Mouse (Mus musculus): ENCODE results near the gene Gm28047.
"Not testable (repeated sequence)": the region's sequence is repeated elsewhere in the genome, so short reads cannot be mapped to it uniquely, and the experiment has no call there.

Gm28047 gene

GRCm38 (mm10) chr15:102624970-102625686 is at the start of gene Gm28047, which contains the start of gene Atf7:
Gene Gm28047 (minus strand): TSS chr15:102625067.
Gene Atf7 (minus strand): TSS chr15:102625464.
- peak; percentile 87 for DNase-seq (ENCODE audit: extremely low read depth, low read depth, low spot score)

- DNase-seq (ENCODE audit: extremely low read depth, low read depth, low spot score) = no peak
Measured at GRCm38 (mm10) chr15:102673548-102673947, 48.7 kb upstream of the Gm28047 start.

GRCm38 (mm10) chr15:102672215-102673071 is 47.6 kb upstream of the Gm28047 start, which contains the start of gene Atp5g2:
Gene Atp5g2 (minus strand): TSS chr15:102672352.
- no peak for DNase-seq (ENCODE audit: extremely low read depth, low read depth, low spot score)

- DNase-seq (ENCODE audit: extremely low read depth, low read depth, low spot score) = no peak
Measured at GRCm38 (mm10) chr15:102671721-102672214, 46.9 kb upstream of the Gm28047 start.

GRCm38 (mm10) chr15:102670767-102671575 is 46.1 kb upstream of the Gm28047 start:
- no peak for DNase-seq (ENCODE audit: extremely low read depth, low read depth, low spot score)

- DNase-seq (ENCODE audit: extremely low read depth, low read depth, low spot score) = no peak
Measured at GRCm38 (mm10) chr15:102670281-102670680, 45.4 kb upstream of the Gm28047 start.

GRCm38 (mm10) chr15:102669571-102669970 is 44.7 kb upstream of the Gm28047 start:
- no peak for DNase-seq (ENCODE audit: extremely low read depth, low read depth, low spot score)

GRCm38 (mm10) chr15:102665494-102665893 is 40.6 kb upstream of the Gm28047 start:
- no peak for DNase-seq (ENCODE audit: extremely low read depth, low read depth, low spot score)

GRCm38 (mm10) chr15:102663825-102664224 is 39.0 kb upstream of the Gm28047 start:
- DNase-seq (ENCODE audit: extremely low read depth, low read depth, low spot score) = no peak

GRCm38 (mm10) chr15:102662601-102663000 is 37.7 kb upstream of the Gm28047 start:
- DNase-seq (ENCODE audit: extremely low read depth, low read depth, low spot score) = not testable (repeated sequence)

GRCm38 (mm10) chr15:102657926-102658381 is 33.1 kb upstream of the Gm28047 start:
- no peak for DNase-seq (ENCODE audit: extremely low read depth, low read depth, low spot score)

- peak; percentile 95 for DNase-seq (ENCODE audit: extremely low read depth, low read depth, low spot score)
Measured at GRCm38 (mm10) chr15:102656658-102657057, 31.8 kb upstream of the Gm28047 start.

GRCm38 (mm10) chr15:102651928-102652660 is 27.2 kb upstream of the Gm28047 start:
- DNase-seq (ENCODE audit: extremely low read depth, low read depth, low spot score) = not testable (repeated sequence)

- no peak for DNase-seq (ENCODE audit: extremely low read depth, low read depth, low spot score)
Measured at GRCm38 (mm10) chr15:102651107-102651506, 26.2 kb upstream of the Gm28047 start.

- DNase-seq (ENCODE audit: extremely low read depth, low read depth, low spot score) = no peak
Measured at GRCm38 (mm10) chr15:102635817-102636216, 10.9 kb upstream of the Gm28047 start.

GRCm38 (mm10) chr15:102634684-102635083 is 9.8 kb upstream of the Gm28047 start:
- no peak for DNase-seq (ENCODE audit: extremely low read depth, low read depth, low spot score)

- DNase-seq (ENCODE audit: extremely low read depth, low read depth, low spot score) = no peak
Measured at GRCm38 (mm10) chr15:102625687-102626055, 804 bp upstream of the Gm28047 start.

GRCm38 (mm10) chr15:102624291-102624969 is 437 bp downstream of the Gm28047 start:
- no peak for DNase-seq (ENCODE audit: extremely low read depth, low read depth, low spot score)

GRCm38 (mm10) chr15:102623121-102623520 is 1.7 kb downstream of the Gm28047 start:
- peak; percentile 30 for DNase-seq (ENCODE audit: extremely low read depth, low read depth, low spot score)
